Mouse (Mus musculus): ENCODE measurements around the gene Rnf216. TPM values are rescaled to one million over a fixed set of nuclear protein-coding genes. Genes with fewer than 3 reads are reported as not detected.
A peak's percentile ranks its signal among the peaks of the same experiment; 100 is the strongest.

Rnf216 gene
- polyA plus RNA-seq, 1 experiment = 28.5 TPM

DNA sequence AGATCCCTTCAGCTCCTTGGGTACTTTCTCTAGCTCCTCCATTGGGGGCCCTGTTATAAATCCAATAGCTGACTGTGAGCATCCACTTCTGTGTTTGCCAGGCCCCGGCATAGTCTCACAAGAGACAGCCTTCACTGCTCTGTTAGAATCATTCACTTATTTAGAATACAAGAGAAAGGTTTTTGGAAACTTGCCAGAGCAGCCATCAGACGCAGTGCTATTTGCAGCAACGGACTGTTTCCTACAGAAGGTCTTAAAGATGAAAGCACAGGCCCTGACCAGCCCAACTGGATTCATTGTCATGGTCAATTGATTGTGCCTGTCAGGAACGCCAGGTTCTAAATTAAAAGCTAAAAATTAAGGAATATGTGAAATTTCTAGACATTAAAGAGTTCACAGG is 63.0 kb downstream of the Rnf216 start:
- TF ChIP-seq CTCF (IDR thresholded peaks at IDR 0.05; ENCODE audit: extremely low read depth, insufficient read depth, low read length) (no peak), POLR2A (IDR thresholded peaks at IDR 0.05; ENCODE audit: extremely low read depth, insufficient read depth, low read length) (no peak)
- Histone ChIP-seq H3K4me3 (ENCODE audit: insufficient read depth, low read length) (no peak overlapping the region), H3K27ac (ENCODE audit: insufficient read depth, low read length) (no peak overlapping the region; the same call in 1 of the 2 replicates), H3K4me1 (ENCODE audit: control insufficient read depth, insufficient read depth, low read length) (peaks cover 14% of the 10 kb centered on the region)

DNA sequence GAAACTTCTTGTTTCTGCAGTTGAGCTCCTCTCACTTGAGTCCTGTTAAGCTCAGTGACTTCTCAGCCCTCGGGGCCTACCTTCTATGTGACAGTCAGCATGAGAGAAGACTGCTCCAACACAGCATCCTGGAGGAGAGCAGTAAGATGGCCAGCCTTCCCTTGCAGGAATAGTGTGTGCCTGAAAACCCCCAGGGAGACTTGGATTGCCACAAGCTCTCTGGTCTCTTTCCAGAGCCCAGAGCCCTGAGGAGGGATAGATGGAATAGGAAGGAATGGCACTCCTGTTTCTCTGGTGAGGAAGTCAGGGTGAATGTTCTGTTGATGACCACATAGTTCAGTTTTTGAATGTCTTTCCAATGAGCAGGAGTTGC is 63.8 kb downstream of the Rnf216 start:
- Histone ChIP-seq H3K4me3 (ENCODE audit: insufficient read depth, low read length) (no peak overlapping the region), H3K27ac (ENCODE audit: insufficient read depth, low read length) (0 out of 2 replicates have a peak overlapping the region, but pooled peaks have one; percentile 40), H3K4me1 (ENCODE audit: control insufficient read depth, insufficient read depth, low read length) (peaks cover 13% of the 10 kb centered on the region)
- no peak for TF ChIP-seq CTCF (IDR thresholded peaks at IDR 0.05; ENCODE audit: extremely low read depth, insufficient read depth, low read length)
- no peak for TF ChIP-seq POLR2A (IDR thresholded peaks at IDR 0.05; ENCODE audit: extremely low read depth, insufficient read depth, low read length)

DNA sequence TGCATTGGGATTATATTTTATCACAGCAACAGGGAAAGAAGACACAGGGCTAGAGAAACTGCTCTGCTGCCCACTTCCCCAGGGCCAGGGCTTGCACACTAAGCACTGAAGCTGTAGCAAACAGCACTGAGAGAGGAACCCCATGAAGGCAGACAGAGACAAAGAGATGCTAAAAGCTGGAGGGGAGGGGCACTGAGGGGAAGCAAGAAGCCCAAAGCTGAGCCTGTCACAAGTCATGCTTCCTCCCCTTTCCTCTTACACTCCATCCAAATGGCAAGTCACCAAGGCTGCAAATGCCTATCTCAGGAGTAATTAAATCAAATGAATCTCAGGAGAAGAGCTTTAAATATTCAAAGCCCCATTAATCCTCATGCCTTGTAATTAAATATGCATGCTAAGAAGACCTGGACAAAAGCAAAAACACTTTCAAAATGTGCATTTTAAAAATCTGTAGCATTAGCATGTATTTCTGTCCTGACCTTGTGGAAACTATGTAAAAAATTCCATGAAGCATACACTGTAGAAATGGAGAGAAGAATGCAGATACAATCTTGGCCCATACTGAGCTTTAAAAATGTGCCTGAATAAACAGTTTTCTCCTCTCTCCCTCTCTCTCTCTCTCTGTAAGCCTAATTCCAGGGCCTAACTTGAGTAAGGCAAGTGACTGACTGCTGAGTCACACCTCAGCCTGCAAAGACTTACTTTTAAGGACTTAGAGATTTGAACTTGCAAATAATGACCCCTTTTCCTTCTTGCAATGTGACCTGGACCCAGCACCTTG is 64.4 kb downstream of the Rnf216 start:
- H3K27ac ChIP-seq (ENCODE audit: insufficient read depth, low read length) = 0 out of 2 replicates have a peak overlapping the region, but pooled peaks have one; percentile 40
- no peak for TF ChIP-seq CTCF (IDR thresholded peaks at IDR 0.05; ENCODE audit: extremely low read depth, insufficient read depth, low read length)
- TF ChIP-seq POLR2A (IDR thresholded peaks at IDR 0.05; ENCODE audit: extremely low read depth, insufficient read depth, low read length) = no peak

DNA sequence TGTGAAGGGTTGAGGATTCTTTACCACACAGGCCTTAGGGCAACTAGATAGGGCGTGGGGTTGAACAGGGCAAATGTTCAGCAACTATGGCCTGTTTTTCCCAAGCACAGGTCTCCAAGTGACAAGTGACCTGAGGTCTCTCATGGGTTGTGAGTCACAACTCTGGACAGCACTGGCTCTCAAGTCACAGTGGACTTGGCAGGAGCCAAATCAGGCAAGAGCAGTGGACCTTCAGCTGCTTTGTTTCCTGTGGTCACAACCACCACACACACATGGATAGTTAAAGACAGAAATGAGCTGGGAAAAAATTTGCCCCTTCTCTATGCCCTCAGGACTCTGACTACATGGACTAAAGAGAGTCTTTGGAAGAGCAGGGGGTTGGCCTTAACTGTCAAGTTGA is 65.2 kb downstream of the Rnf216 start:
- peak overlapping the region; percentile 18; the same call in 1 of the 2 replicates for H3K27ac ChIP-seq (ENCODE audit: insufficient read depth, low read length)
- no peak overlapping the region for H3K4me3 ChIP-seq (ENCODE audit: insufficient read depth, low read length)
- H3K4me1 ChIP-seq (ENCODE audit: control insufficient read depth, insufficient read depth, low read length) = peaks cover 6% of the 10 kb centered on the region; the same call in 1 of the 2 replicates
- no peak for TF ChIP-seq POLR2A (IDR thresholded peaks at IDR 0.05; ENCODE audit: extremely low read depth, insufficient read depth, low read length)
- no peak for TF ChIP-seq CTCF (IDR thresholded peaks at IDR 0.05; ENCODE audit: extremely low read depth, insufficient read depth, low read length)

More for the DNA sequence above, 64.4 kb downstream of the Rnf216 start:
- H3K4me3 ChIP-seq (ENCODE audit: insufficient read depth, low read length) = no peak overlapping the region
- H3K4me1 ChIP-seq (ENCODE audit: control insufficient read depth, insufficient read depth, low read length) = peaks cover 10% of the 10 kb centered on the region

DNA sequence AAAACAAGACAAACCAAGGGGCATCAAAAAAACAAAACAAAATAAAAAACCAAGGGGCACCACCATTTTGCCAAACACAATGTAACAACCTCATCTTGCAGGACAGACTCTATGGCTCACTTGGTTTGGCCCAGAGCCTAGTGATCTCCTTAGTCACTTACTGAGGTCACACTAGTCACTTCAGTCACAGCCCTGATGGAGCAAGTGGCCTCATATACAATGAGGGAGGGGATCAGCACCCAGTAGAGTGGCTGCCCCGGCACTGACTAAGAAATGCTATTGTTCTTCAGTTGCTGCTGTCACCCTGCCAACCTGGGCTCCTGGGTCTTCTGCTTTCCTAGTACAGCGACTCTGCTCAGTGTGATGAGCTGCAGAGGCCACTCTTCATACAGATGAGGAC is 68.9 kb downstream of the Rnf216 start:
- Histone ChIP-seq H3K4me3 (ENCODE audit: insufficient read depth, low read length) (no peak overlapping the region), H3K27ac (ENCODE audit: insufficient read depth, low read length) (no peak overlapping the region), H3K4me1 (ENCODE audit: control insufficient read depth, insufficient read depth, low read length) (peaks cover 4% of the 10 kb centered on the region; the same call in 1 of the 2 replicates)
- TF ChIP-seq POLR2A (IDR thresholded peaks at IDR 0.05; ENCODE audit: extremely low read depth, insufficient read depth, low read length) = no peak
- no peak for TF ChIP-seq CTCF (IDR thresholded peaks at IDR 0.05; ENCODE audit: extremely low read depth, insufficient read depth, low read length)

DNA sequence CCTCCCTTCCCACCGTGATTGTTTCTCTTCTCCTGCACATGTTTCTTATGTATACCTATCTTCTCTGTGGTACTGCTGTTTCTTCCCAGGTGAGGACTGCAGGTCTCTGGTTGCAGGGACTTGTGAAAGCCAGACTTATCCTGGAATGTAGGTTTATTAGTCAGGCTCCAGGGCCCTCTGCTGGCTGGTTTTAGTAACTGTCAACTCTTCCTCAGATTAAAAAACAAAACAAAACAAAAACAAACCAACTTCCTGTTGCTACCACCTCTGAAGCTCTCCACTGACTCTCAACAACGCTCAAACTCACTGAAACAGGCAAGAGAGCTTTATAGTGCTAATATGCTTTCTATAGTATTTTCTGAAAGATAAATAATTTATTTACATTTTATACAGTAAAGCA is 69.5 kb downstream of the Rnf216 start:
- no peak overlapping the region for H3K27ac ChIP-seq (ENCODE audit: insufficient read depth, low read length)
- TF ChIP-seq CTCF (IDR thresholded peaks at IDR 0.05; ENCODE audit: extremely low read depth, insufficient read depth, low read length) = peak; percentile 33; the same call in 1 of the 2 replicates
- no peak for TF ChIP-seq POLR2A (IDR thresholded peaks at IDR 0.05; ENCODE audit: extremely low read depth, insufficient read depth, low read length)
- H3K4me3 ChIP-seq (ENCODE audit: insufficient read depth, low read length) = no peak overlapping the region
- peaks cover 3% of the 10 kb centered on the region; the same call in 1 of the 2 replicates for H3K4me1 ChIP-seq (ENCODE audit: control insufficient read depth, insufficient read depth, low read length)

DNA sequence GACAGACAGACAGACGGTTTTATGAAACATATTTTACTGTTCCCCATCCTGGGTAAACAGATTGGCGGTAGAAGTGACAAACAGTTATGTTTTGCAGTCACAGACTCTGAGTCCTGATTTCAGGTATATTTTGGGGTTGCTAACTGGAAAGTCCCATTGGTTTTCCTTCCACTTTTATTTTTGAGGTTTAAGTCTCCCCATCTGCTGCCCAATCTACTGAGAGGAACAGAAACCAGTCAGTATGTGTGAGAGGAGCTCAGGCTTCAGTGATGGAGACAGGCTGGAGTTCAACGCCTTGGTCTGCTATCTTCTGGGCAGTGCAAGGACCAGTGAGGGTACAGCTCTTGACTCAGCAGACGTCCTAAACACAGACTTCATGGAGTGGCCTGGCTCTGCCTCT is 74.0 kb downstream of the Rnf216 start:
- H3K4me3 ChIP-seq (ENCODE audit: insufficient read depth, low read length) = no peak overlapping the region
- no peaks in the 10 kb centered on the region; the same call in none of the 2 replicates for H3K4me1 ChIP-seq (ENCODE audit: control insufficient read depth, insufficient read depth, low read length)
- H3K27ac ChIP-seq (ENCODE audit: insufficient read depth, low read length) = no peak overlapping the region
- TF ChIP-seq CTCF (IDR thresholded peaks at IDR 0.05; ENCODE audit: extremely low read depth, insufficient read depth, low read length) = no peak
- no peak for TF ChIP-seq POLR2A (IDR thresholded peaks at IDR 0.05; ENCODE audit: extremely low read depth, insufficient read depth, low read length)

DNA sequence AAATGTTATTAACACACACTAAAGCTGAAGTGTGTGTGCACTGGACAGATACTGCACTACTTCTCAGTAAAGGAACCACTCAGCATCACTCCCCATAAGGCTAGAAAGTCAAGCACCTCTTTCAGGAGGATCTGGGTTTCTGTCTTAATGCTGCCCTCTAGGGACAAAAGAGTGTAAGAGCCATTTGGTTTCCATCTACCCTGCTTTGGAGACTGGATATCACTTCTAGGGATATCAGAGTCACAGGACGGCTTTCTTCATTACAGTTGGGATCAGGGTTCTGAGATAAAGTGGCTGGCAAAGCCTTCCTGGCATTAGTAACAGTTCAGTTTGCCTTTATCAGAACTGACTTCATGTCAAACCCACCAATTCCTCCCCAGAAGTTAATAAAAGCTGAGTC is 75.6 kb downstream of the Rnf216 start:
- no peak overlapping the region for H3K27ac ChIP-seq (ENCODE audit: insufficient read depth, low read length)
- H3K4me3 ChIP-seq (ENCODE audit: insufficient read depth, low read length) = no peak overlapping the region
- TF ChIP-seq CTCF (IDR thresholded peaks at IDR 0.05; ENCODE audit: extremely low read depth, insufficient read depth, low read length) (peak; percentile 72), POLR2A (IDR thresholded peaks at IDR 0.05; ENCODE audit: extremely low read depth, insufficient read depth, low read length) (no peak)
- no peaks in the 10 kb centered on the region; the same call in none of the 2 replicates for H3K4me1 ChIP-seq (ENCODE audit: control insufficient read depth, insufficient read depth, low read length)

DNA sequence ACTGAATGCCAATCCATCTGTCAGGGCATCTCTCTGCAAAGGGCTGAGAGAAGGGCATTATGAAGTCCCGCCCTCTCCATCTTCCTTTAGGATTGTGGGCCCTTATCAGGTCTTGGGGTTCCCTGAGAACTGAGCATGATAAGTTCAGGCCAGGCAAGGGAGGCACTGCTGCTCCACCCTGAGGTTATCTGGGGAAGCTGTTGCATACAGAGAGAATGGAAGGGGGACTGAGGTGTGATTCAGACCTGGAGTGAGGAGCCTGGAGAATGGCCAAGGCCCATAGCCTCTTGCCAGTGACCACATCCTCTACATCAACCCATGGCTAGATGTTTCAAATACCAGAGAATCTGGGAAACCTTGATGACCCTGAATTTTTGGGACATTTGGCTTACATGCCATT is 76.7 kb downstream of the Rnf216 start:
- H3K4me1 ChIP-seq (ENCODE audit: control insufficient read depth, insufficient read depth, low read length) = no peaks in the 10 kb centered on the region; the same call in none of the 2 replicates
- no peak overlapping the region for H3K4me3 ChIP-seq (ENCODE audit: insufficient read depth, low read length)
- TF ChIP-seq CTCF (IDR thresholded peaks at IDR 0.05; ENCODE audit: extremely low read depth, insufficient read depth, low read length) = no peak
- TF ChIP-seq POLR2A (IDR thresholded peaks at IDR 0.05; ENCODE audit: extremely low read depth, insufficient read depth, low read length) = no peak
- no peak overlapping the region for H3K27ac ChIP-seq (ENCODE audit: insufficient read depth, low read length)

DNA sequence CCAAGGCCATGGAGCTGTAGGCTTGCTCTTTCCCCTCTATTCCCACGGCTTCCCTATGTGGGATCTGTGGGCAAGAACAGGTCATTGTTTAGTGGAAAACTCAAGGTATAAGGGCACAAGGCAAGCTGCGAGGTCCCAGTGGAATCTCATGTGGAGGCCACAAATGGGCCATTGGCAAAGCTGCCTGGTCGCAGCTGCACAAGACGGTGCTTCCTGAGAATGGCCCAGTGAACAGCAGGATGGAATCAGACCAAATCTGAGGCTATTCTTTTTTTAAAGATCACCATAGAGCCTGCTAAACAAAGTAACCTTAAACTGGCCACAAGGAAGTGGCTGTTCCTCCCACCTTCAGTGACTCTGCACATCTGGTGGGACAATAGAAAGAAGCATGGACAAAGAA is 77.5 kb downstream of the Rnf216 start:
- H3K4me1 ChIP-seq (ENCODE audit: control insufficient read depth, insufficient read depth, low read length) = no peaks in the 10 kb centered on the region; the same call in none of the 2 replicates
- H3K4me3 ChIP-seq (ENCODE audit: insufficient read depth, low read length) = no peak overlapping the region
- H3K27ac ChIP-seq (ENCODE audit: insufficient read depth, low read length) = no peak overlapping the region
- TF ChIP-seq POLR2A (IDR thresholded peaks at IDR 0.05; ENCODE audit: extremely low read depth, insufficient read depth, low read length) (no peak), CTCF (IDR thresholded peaks at IDR 0.05; ENCODE audit: extremely low read depth, insufficient read depth, low read length) (no peak)

Measured in cortical plate, adult 2 months (tissue).